Mouse (Mus musculus) CD4-positive, CD25-positive, alpha-beta regulatory T cell, adult 4 months (primary cell): ENCODE results near the gene Map3k11. TPM values are rescaled to one million over a fixed set of nuclear protein-coding genes. Genes with fewer than 3 reads are reported as not detected.
A peak's percentile ranks its signal among the peaks of the same experiment; 100 is the strongest.

Source experiments
- ATAC-seq: one replicate; pipeline ENCODE4 v1.8.0; 2017
- polyA plus RNA-seq, 2 experiments: library from polyadenylated mRNA; unstranded; fragments of 100-300 nt; shearing (Covaris generic); gene quantifications; one replicate each; pipeline ENCODE4 v1.2.1; 2017

Gene Map3k11
- polyA plus RNA-seq: 1 to 10 TPM; 6.3 to 8.4 TPM

- peak; percentile 78 for ATAC-seq
Observed at GRCm38 (mm10) chr19:5688200-5689087, at the start of gene Map3k11, which contains the start of gene Pcnx3. Map3k11 (plus strand) TSS chr19:5688742. Pcnx3 (minus strand) TSS chr19:5688908.

GRCm38 (mm10) chr19:5640339-5640738 is 48.2 kb upstream of the Map3k11 start:
- no peak for ATAC-seq

- ATAC-seq: no peak
Observed at GRCm38 (mm10) chr19:5641021-5641420, 47.5 kb upstream of the Map3k11 start.

- ATAC-seq: no peak
Observed at GRCm38 (mm10) chr19:5641641-5642040, 46.9 kb upstream of the Map3k11 start.

GRCm38 (mm10) chr19:5645280-5645679 is 43.3 kb upstream of the Map3k11 start:
- ATAC-seq: no peak

GRCm38 (mm10) chr19:5646731-5647330 is 41.7 kb upstream of the Map3k11 start:
- no peak for ATAC-seq

GRCm38 (mm10) chr19:5647791-5648190 is 40.8 kb upstream of the Map3k11 start:
- ATAC-seq: no peak

- peak; percentile 95 for ATAC-seq
Observed at GRCm38 (mm10) chr19:5648401-5649297, 39.9 kb upstream of the Map3k11 start.

GRCm38 (mm10) chr19:5649298-5649741 is 39.2 kb upstream of the Map3k11 start:
- ATAC-seq: no peak

- ATAC-seq: no peak
Observed at GRCm38 (mm10) chr19:5651502-5652274, 36.9 kb upstream of the Map3k11 start.

GRCm38 (mm10) chr19:5652570-5652969 is 36.0 kb upstream of the Map3k11 start:
- no peak for ATAC-seq

GRCm38 (mm10) chr19:5653969-5654719 is 34.4 kb upstream of the Map3k11 start:
- no peak for ATAC-seq

- ATAC-seq: no peak
Observed at GRCm38 (mm10) chr19:5654720-5655298, 33.7 kb upstream of the Map3k11 start.

- peak; percentile 25 for ATAC-seq
Observed at GRCm38 (mm10) chr19:5660942-5661751, 27.4 kb upstream of the Map3k11 start.

GRCm38 (mm10) chr19:5662310-5662709 is 26.2 kb upstream of the Map3k11 start:
- ATAC-seq: peak; percentile 50

- ATAC-seq: peak; percentile 92
Observed at GRCm38 (mm10) chr19:5662981-5663913, 25.3 kb upstream of the Map3k11 start, which contains the start of gene Sipa1. Sipa1 (minus strand) TSS chr19:5663707.

GRCm38 (mm10) chr19:5664669-5665257 is 23.8 kb upstream of the Map3k11 start:
- ATAC-seq: no peak

- no peak for ATAC-seq
Observed at GRCm38 (mm10) chr19:5665465-5665864, 23.1 kb upstream of the Map3k11 start.
